18 mouse cellular contexts compared by ENCODE assay signal in the genomic region with DNA sequence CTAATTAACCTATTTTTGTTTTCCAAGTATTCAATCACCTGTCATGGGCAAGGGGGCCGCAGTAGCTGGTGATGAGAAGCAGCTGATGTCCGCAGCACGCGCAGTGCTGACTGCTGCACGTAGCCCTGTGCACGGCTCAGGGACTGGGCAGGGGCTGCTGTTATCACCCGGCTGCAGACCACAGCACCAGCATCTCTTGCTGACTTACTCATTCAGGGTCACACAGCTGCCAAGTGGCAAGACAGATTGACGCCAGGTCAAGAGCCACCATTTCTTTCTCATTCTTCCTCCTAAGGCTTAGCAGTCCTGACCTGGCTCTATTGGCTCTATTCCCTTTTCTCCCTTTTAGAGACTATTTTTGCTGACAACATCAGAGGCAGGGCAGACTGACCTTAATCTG. TPM values are rescaled to one million over a fixed set of nuclear protein-coding genes. Genes with fewer than 3 reads are reported as not detected.
DNase-seq lines count a peak whose midpoint lies in the region; ATAC-seq and TF ChIP-seq lines count a peak whose summit lies in the region.
"Had no signal": no experiment of that assay in that cellular context is flagged by ENCODE, and none has a peak within 500 bp of the region (broad histone marks: within the 10 kb centered on the region; RNA-seq: fewer than 3 reads in every experiment).

No protein-coding gene starts in this region.

- H3K4me1 ChIP-seq in heart, embryonic 11.5 days (ENCODE audit: control insufficient read depth, insufficient read depth, low read length), result peaks cover 7% of the 10 kb centered on the region
- peaks cover 8 to 17% of the 10 kb centered on the region in 2 experiments for H3K4me1 ChIP-seq in MEL (ENCODE audit: control insufficient read depth in 1 of 2, insufficient read depth in 2 of 2, low read length in 2 of 2)
- no peaks in the 10 kb centered on the region; the same call in 1 of the 2 replicates for H3K4me1 ChIP-seq in bone marrow, adult 2 months (ENCODE audit: control insufficient read depth, insufficient read depth, low read length)
- peaks cover 62% of the 10 kb centered on the region for H3K4me1 ChIP-seq in liver, embryonic 13.5 days (replicated peaks)
- no peaks in the 10 kb centered on the region for H3K4me1 ChIP-seq in midbrain, embryonic 10.5 days
- H3K4me1 ChIP-seq: embryonic facial prominence, embryonic 15.5 days; stomach, embryonic 15.5 days had no signal

- no peak for TF ChIP-seq RAD21 in MEL (IDR thresholded peaks at IDR 0.05; ENCODE audit: low read depth, low read length)

- TF ChIP-seq POLR2A in MEL (IDR thresholded peaks at IDR 0.05; ENCODE audit: control insufficient read depth in 1 of 2, insufficient read depth in 1 of 2, low read depth in 1 of 2, low read length in 2 of 2, poor library complexity in 1 of 2), result no peak
- TF ChIP-seq POLR2A in bone marrow, adult 2 months (IDR thresholded peaks at IDR 0.05; ENCODE audit: borderline replicate concordance, control insufficient read depth, low read depth, low read length), result no peak

- peak; percentile 58; the same call in 1 of the 2 replicates for ATAC-seq in heart, embryonic 11.5 days (replicated peaks; ENCODE audit: insufficient number of reproducible peaks, low FRiP score, low TSS enrichment)
- peak; percentile 49 for ATAC-seq in liver, embryonic 13.5 days (ENCODE audit: low read depth)
- ATAC-seq: Patski had no signal

- H3K79me2 ChIP-seq in MEL (ENCODE audit: control insufficient read depth, insufficient read depth, low read length, poor library complexity), result no peaks in the 10 kb centered on the region

- H3K9me3 ChIP-seq in heart, embryonic 11.5 days (replicated peaks; ENCODE audit: control insufficient read depth, low read length), result no peaks in the 10 kb centered on the region
- H3K9me3 ChIP-seq in MEL (replicated peaks; ENCODE audit: insufficient read depth, low read length), result no peaks in the 10 kb centered on the region
- H3K9me3 ChIP-seq in liver, embryonic 13.5 days (replicated peaks), result no peaks in the 10 kb centered on the region
- no peaks in the 10 kb centered on the region for H3K9me3 ChIP-seq in midbrain, embryonic 10.5 days (replicated peaks)
- H3K9me3 ChIP-seq: embryonic facial prominence, embryonic 15.5 days; heart, embryonic 13.5 days; stomach, embryonic 15.5 days had no signal

- no peak overlapping the region for H3K4me3 ChIP-seq in heart, embryonic 11.5 days (ENCODE audit: low read depth, low read length)
- no peak overlapping the region for H3K4me3 ChIP-seq in MEL (ENCODE audit: control insufficient read depth in 1 of 2, insufficient read depth in 1 of 2, low read depth in 2 of 2, low read length in 2 of 2)
- no peak overlapping the region for H3K4me3 ChIP-seq in bone marrow, adult 2 months (replicated peaks; ENCODE audit: control insufficient read depth, low read depth, low read length)
- H3K4me3 ChIP-seq in liver, embryonic 13.5 days (replicated peaks), result no peak overlapping the region
- no peak overlapping the region for H3K4me3 ChIP-seq in midbrain, embryonic 10.5 days
- H3K4me3 ChIP-seq: embryonic facial prominence, embryonic 15.5 days; heart, embryonic 13.5 days; layer of hippocampus, adult 2 months; stomach, embryonic 15.5 days had no signal

- TF ChIP-seq EP300 in MEL (IDR thresholded peaks at IDR 0.05; ENCODE audit: low read depth in 1 of 2, low read length in 2 of 2), result no peak

- H3K36me3 ChIP-seq in heart, embryonic 11.5 days (ENCODE audit: control insufficient read depth, insufficient read depth, low read length), result peaks cover 60% of the 10 kb centered on the region
- peaks cover 8 to 17% of the 10 kb centered on the region in 2 experiments for H3K36me3 ChIP-seq in MEL (ENCODE audit: control insufficient read depth in 1 of 2, insufficient read depth in 2 of 2, low read length in 2 of 2)
- peaks cover 98% of the 10 kb centered on the region for H3K36me3 ChIP-seq in liver, embryonic 13.5 days
- H3K36me3 ChIP-seq in midbrain, embryonic 10.5 days, result peaks cover 100% of the 10 kb centered on the region

- no peaks in the 10 kb centered on the region for H3K27me3 ChIP-seq in heart, embryonic 11.5 days (ENCODE audit: control insufficient read depth, insufficient read depth, low read length)
- no peaks in the 10 kb centered on the region for H3K27me3 ChIP-seq in MEL (ENCODE audit: control insufficient read depth in 1 of 2, insufficient read depth in 2 of 2, low read length in 2 of 2)
- H3K27me3 ChIP-seq in liver, embryonic 13.5 days, result no peaks in the 10 kb centered on the region
- H3K27me3 ChIP-seq in midbrain, embryonic 10.5 days (ENCODE audit: low read depth, poor library complexity, severe bottlenecking), result no peaks in the 10 kb centered on the region
- H3K27me3 ChIP-seq: embryonic facial prominence, embryonic 15.5 days; heart, embryonic 13.5 days; Patski; stomach, embryonic 15.5 days had no signal

- peak overlapping the region; percentile 47 for H3K27ac ChIP-seq in heart, embryonic 11.5 days (ENCODE audit: low read depth, low read length)
- H3K27ac ChIP-seq in MEL (ENCODE audit: control insufficient read depth, low read depth, low read length), result no peak overlapping the region
- 0 out of 2 replicates have a peak overlapping the region, but pooled peaks have one; percentile 22 for H3K27ac ChIP-seq in bone marrow, adult 2 months (ENCODE audit: control insufficient read depth, insufficient read depth, low read depth, low read length, poor library complexity)
- peak overlapping the region; percentile 83 for H3K27ac ChIP-seq in liver, embryonic 13.5 days
- no peak overlapping the region for H3K27ac ChIP-seq in midbrain, embryonic 10.5 days (replicated peaks)
- H3K27ac ChIP-seq: embryonic facial prominence, embryonic 15.5 days; heart, embryonic 13.5 days; layer of hippocampus, adult 2 months; stomach, embryonic 15.5 days had no signal

- 73% methylated on average over 8 of the region's 8 CpGs for WGBS in heart, embryonic 11.5 days (ENCODE audit: insufficient replicate concordance)
- 65% methylated on average over 8 of the region's 8 CpGs for WGBS in bone marrow, adult 2 months
- 34% methylated on average over 8 of the region's 8 CpGs for WGBS in liver, embryonic 13.5 days (ENCODE audit: insufficient replicate concordance)
- WGBS in midbrain, embryonic 10.5 days, result 92% methylated on average over 8 of the region's 8 CpGs

- no peak overlapping the region for H3K4me2 ChIP-seq in heart, embryonic 11.5 days
- peak overlapping the region; percentile 35 for H3K4me2 ChIP-seq in liver, embryonic 13.5 days
- H3K4me2 ChIP-seq: embryonic facial prominence, embryonic 15.5 days; heart, embryonic 13.5 days; midbrain, embryonic 11.5 days; stomach, embryonic 15.5 days had no signal

- TF ChIP-seq CTCF in MEL (IDR thresholded peaks at IDR 0.05 in 2 of 3, conservative IDR thresholded peaks at IDR 0.05 in 1 of 3; ENCODE audit: control insufficient read depth in 1 of 3, insufficient read depth in 1 of 3, low read depth in 2 of 3, low read length in 3 of 3, poor library complexity in 1 of 3, severe bottlenecking in 1 of 3), result no peak
- no peak for TF ChIP-seq CTCF in bone marrow, adult 2 months (IDR thresholded peaks at IDR 0.05; ENCODE audit: control insufficient read depth, insufficient read depth, low read length)

- DNase-seq in heart, postnatal 4 days, result no peak
- no peak for DNase-seq in MEL (ENCODE audit: low read depth, low spot score)
- peak; percentile 33 for DNase-seq in liver, embryonic 13.5 days
- DNase-seq in retina, embryonic 14.5 days (ENCODE audit: low spot score), result no peak
- no peak for DNase-seq in retina, postnatal 1 day
- DNase-seq in midbrain, embryonic 10.5 days (ENCODE audit: low spot score), result no peak
- DNase-seq: kidney, adult 18-20 months; kidney, postnatal 14 days; lung, adult 2 months; right cerebral cortex, postnatal 25 days had no signal

- no peak overlapping the region for H3K9ac ChIP-seq in heart, embryonic 11.5 days (ENCODE audit: low read depth, low read length)
- H3K9ac ChIP-seq in MEL (ENCODE audit: control insufficient read depth, low read depth, low read length, poor library complexity, severe bottlenecking), result no peak overlapping the region
- peak overlapping the region; percentile 42 for H3K9ac ChIP-seq in liver, embryonic 13.5 days
- H3K9ac ChIP-seq: embryonic facial prominence, embryonic 15.5 days; heart, embryonic 13.5 days; stomach, embryonic 15.5 days had no signal

RNA-seq across cellular contexts. Expression of a gene that starts 23.4 kb away (rescaled TPM):
- polyA plus RNA-seq in heart, embryonic 11.5 days (2014; fragmentation: Nextera tagmentation; extraction: Ambion mirVana), result 6.3 and 6.7 TPM in 2 replicates
- 10 to 100 TPM; 19.7 to 22.4 TPM for total RNA-seq in heart, postnatal 4 days (2021)
- total RNA-seq in MEL (2012; rRNA removed), result 12.1 and 15.6 TPM in 2 replicates
- 10 to 100 TPM in 1 of 2 experiments, not detected in 1; 17.1 TPM for polyA plus RNA-seq in MEL (2012; ENCODE audit: insufficient read depth in 1 of 2, insufficient read length in 2 of 2, low read depth in 1 of 2, low replicate concordance in 2 of 2, missing spikeins in 1 of 2)
- 21.7 and 32.3 TPM in 2 replicates for polyA plus RNA-seq in bone marrow, adult 2 months (2011; ENCODE audit: insufficient read depth, insufficient read length, low replicate concordance, missing spikeins)
- polyA plus RNA-seq in liver, embryonic 13.5 days (2015; fragmentation: Nextera tagmentation; extraction: Ambion mirVana), result 7.0 and 8.2 TPM in 2 replicates
- 5.5 and 7.0 TPM in 2 replicates for polyA plus RNA-seq in midbrain, embryonic 10.5 days (2016; fragmentation: Nextera tagmentation; extraction: Ambion mirVana)

RNA-seq across cellular contexts. Expression of a gene that starts 24.4 kb away (rescaled TPM):
- 29.3 and 30.6 TPM in 2 replicates for polyA plus RNA-seq in heart, embryonic 11.5 days (2014; fragmentation: Nextera tagmentation; extraction: Ambion mirVana)
- 10 to 100 TPM; 22.0 to 23.6 TPM for total RNA-seq in heart, postnatal 4 days (2021)
- total RNA-seq in MEL (2012; rRNA removed), result 125 and 143 TPM in 2 replicates
- 100 to 1,000 TPM in 1 of 2 experiments, 10 to 100 TPM in 1; 61.7 to 181 TPM for polyA plus RNA-seq in MEL (2012; ENCODE audit: insufficient read depth in 1 of 2, insufficient read length in 2 of 2, low read depth in 1 of 2, low replicate concordance in 2 of 2, missing spikeins in 1 of 2)
- 42.2 and 54.4 TPM in 2 replicates for polyA plus RNA-seq in bone marrow, adult 2 months (2011; ENCODE audit: insufficient read depth, insufficient read length, low replicate concordance, missing spikeins)
- polyA plus RNA-seq in liver, embryonic 13.5 days (2015; fragmentation: Nextera tagmentation; extraction: Ambion mirVana), result 53.6 and 59.5 TPM in 2 replicates
- 63.9 and 69.3 TPM in 2 replicates for polyA plus RNA-seq in midbrain, embryonic 10.5 days (2016; fragmentation: Nextera tagmentation; extraction: Ambion mirVana)

RNA-seq across cellular contexts. Expression of a gene that starts 43.3 kb away (rescaled TPM):
- 55.6 and 62.0 TPM in 2 replicates for polyA plus RNA-seq in heart, embryonic 11.5 days (2014; fragmentation: Nextera tagmentation; extraction: Ambion mirVana)
- 10 to 100 TPM; 55.8 to 58.6 TPM for total RNA-seq in heart, postnatal 4 days (2021)
- total RNA-seq in MEL (2012; rRNA removed), result 14.3 and 15.1 TPM in 2 replicates
- polyA plus RNA-seq in MEL (2012; ENCODE audit: insufficient read depth in 1 of 2, insufficient read length in 2 of 2, low read depth in 1 of 2, low replicate concordance in 2 of 2, missing spikeins in 1 of 2), result 10 to 100 TPM in 1 of 2 experiments, not detected in 1; 48.1 TPM
- 20.6 and 36.0 TPM in 2 replicates for polyA plus RNA-seq in bone marrow, adult 2 months (2011; ENCODE audit: insufficient read depth, insufficient read length, low replicate concordance, missing spikeins)
- polyA plus RNA-seq in liver, embryonic 13.5 days (2015; fragmentation: Nextera tagmentation; extraction: Ambion mirVana), result 24.2 and 33.2 TPM in 2 replicates
- polyA plus RNA-seq in midbrain, embryonic 10.5 days (2016; fragmentation: Nextera tagmentation; extraction: Ambion mirVana), result 88.6 and 104 TPM in 2 replicates

Comparison
In these comparisons a context has a peak if more than half of its experiments do, and no peak if none do; other contexts are left out.
1. H3K27ac ChIP-seq: peak in heart, embryonic 11.5 days (single experiment), bone marrow, adult 2 months (single experiment) and liver, embryonic 13.5 days (single experiment); none in MEL (single experiment) and midbrain, embryonic 10.5 days (single experiment).